Mouse (Mus musculus) telencephalon, adult 2 months (tissue): ENCODE results near the gene Dclk1.

Experiments used
- DNase-seq: peaks from one replicate; pipeline ENCODE4 v3.0.0-alpha.2; 2011; ENCODE audit warnings: low read depth, low spot score

Dclk1 gene

DNA sequence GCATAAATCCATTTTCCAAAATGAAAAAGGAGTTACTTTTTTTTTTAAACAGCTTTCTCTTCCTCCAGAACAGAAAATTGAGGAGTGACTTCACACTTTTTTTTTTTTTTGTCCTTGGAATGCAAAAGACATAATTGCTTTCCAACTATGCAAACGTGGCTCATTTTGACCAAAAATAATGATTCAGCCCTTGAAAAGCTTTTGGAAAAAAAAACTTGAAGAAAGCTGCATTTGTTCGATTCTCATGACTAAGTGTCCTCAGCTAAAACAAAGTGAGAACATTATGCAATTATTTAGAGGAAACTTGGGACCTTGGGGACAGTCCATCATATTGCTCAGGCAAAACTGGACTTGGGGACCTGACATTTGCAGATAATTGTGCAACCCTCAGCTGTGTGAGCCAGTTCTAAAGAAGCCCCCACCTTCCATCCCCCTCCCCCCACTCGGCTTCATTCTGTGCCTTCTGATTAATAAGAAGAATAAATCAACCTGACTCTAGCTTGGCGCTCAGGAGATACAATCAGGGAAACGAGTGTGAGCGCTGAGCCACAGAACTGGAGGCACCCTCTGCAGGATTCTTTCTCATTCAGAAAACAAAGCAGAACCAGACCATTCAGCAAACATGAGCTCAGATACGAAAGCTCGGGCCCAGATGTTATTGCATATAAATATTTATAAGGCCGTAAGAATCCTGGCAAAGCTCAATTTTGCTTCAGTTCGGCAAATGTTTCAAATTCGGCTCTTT, 329.6 kb downstream of the Dclk1 start:
- DNase-seq: peak; percentile 81

DNA sequence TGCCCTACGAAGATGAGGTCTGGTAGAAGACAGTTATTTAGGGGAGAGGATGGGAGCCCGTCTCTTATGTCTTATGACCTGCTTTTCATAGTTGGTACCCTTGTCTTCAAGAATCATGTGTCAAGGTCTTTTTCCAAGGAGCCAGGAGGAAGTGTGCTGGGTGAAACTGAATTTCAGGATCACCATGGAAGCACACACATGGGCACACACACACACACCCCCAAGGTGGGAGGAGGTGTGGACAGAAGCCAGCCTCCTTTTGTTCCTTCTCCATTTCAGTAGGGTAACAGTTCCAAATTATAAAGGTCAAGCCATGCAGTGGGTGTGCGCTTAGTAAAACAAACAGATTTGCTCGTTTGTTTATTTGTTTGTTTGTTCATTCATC, 330.1 kb downstream of the Dclk1 start:
- DNase-seq: peak; percentile 21

DNA sequence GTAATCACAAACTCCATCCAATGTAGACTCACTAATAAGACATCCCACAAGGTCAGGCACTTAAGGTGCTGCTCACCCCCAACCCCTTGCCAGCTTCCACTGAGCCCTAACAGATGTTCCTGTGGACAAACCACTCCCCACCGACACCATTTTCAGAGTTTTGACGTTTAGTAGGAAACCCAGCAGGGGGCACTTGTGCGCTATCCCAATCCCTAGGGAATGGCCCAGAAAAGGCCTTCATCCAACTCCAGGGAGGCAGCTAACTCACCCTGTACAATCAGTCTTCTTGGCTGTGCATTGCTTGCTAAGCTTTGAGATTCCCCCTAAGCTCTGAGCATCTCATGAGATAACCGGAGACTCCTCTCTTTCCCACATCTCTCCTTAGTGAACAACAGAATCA, 331.8 kb downstream of the Dclk1 start:
- DNase-seq: peak; percentile 15

DNA sequence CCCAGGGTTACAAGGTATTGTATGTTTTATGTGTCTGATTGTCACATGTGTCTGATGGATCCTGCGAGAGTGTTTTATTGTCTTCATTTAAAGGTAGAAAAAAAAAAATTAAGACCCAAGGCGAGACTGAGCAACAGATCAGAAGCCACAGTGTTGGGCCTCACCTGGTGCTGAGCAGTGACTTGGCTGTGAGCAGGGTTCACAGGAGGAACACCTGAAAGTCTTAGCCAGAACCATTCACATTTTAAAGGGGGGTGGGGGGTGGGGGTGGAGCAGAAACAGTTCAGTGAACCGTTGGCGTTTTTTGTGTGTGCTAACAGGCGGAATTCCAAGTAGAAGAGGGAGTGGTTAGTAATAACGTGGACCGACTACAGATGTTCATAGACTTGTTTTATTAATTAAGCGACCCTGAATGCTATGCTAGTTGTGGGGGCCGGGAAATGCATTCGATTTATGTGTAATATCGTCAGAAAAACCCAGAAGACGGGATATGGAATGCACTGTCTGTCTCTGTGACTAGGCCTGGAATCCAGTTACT, 345.3 kb downstream of the Dclk1 start:
- no peak for DNase-seq

DNA sequence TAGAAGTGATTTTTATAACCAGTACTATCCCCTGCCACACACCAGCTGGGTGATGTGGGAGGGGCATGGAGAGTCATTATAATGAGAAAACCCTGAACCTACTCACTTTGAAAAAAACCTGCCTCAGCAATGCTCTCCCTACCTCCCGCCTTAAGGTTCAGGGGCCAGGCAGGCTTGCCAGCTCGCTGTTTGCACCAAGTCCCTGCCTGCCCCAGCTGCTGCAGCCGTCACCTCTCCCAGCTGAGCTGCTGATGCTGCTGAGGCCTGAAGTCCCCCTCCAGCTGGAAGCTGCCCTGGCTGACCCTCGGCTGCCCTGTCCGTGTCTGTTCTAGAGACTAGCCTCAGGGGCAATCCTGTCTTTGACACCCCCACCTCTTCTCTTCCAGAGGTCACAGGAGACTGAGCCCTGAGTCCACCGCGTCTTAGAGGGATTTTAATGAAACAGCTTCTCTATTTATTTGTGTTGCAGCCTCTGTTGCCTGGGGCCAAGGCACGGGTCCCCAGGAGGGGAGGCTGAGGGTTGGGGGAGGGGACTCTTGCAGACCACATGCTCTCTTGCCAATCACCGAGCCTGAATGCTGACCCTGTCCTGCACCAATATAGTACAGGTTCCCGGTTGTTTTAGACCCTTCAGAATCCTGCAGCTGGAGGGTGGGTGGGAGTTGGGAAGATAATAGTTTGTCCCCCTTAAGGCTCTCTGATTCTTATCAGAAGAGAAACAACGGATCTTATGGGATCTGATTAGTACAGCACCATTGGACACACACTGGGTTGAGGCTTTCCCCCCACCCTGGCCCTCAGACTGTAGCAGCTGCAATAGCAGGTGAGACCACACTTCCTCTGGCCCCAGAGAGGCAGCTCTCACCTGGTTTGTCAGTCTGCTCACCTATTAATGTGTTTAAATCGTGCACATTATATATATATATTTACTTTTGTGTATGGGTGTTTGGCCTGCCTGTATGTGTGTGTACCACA, 346.1 kb downstream of the Dclk1 start:
- no peak for DNase-seq
